Mouse (Mus musculus): ENCODE measurements around the gene 0610009B22Rik. TPM values are rescaled to one million over a fixed set of nuclear protein-coding genes. Genes with fewer than 3 reads are reported as not detected.
A peak's percentile ranks its signal among the peaks of the same experiment; 100 is the strongest.

The 0610009B22Rik gene
- total RNA-seq, 2 experiments from 2014 or later = 36.9 to 43.3 TPM

DNA sequence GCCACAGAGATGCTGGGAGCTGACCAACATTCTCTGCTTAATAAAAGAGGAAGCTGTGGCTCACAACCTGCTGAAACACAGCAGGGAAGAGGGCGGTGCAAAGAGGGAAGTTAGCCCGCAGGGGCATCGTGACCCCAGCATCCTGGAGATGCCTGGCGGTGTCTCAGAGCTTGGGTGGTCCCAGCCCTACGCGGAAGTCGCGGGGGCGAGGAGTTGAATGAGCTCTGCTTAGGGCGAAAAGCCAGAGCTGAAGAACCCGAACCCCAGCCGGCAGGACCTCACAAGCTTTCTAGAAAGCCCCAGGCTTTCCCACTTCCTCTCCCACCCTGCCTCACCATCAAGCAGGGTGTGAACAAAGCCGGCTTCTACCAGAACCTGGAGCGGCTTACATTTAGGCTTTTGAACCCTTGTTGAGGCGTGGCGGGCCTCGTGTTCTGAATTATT lies 50.7 kb downstream of the 0610009B22Rik start:
- DNase-seq (ENCODE audit: low spot score in 2 of 2) = no peak

DNA sequence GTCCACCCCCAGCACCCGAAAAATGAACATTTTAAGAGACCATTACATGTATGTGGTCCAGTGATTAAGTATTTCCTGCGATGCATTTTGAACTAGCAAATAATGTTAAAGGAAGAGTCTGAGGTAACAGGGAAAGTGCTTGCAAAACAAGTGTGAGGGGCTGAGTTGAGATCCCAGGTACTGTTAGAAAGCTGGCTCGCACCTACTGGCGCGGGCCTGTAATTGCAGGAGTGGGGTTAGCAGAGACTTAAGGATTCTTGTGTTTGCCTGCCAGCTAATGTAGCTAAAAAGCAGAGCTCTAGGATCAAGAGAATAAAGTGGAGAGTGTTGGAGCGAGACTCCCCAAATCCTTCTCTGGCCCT lies 52.4 kb downstream of the 0610009B22Rik start:
- DNase-seq (ENCODE audit: low spot score in 2 of 2) = no peak

DNA sequence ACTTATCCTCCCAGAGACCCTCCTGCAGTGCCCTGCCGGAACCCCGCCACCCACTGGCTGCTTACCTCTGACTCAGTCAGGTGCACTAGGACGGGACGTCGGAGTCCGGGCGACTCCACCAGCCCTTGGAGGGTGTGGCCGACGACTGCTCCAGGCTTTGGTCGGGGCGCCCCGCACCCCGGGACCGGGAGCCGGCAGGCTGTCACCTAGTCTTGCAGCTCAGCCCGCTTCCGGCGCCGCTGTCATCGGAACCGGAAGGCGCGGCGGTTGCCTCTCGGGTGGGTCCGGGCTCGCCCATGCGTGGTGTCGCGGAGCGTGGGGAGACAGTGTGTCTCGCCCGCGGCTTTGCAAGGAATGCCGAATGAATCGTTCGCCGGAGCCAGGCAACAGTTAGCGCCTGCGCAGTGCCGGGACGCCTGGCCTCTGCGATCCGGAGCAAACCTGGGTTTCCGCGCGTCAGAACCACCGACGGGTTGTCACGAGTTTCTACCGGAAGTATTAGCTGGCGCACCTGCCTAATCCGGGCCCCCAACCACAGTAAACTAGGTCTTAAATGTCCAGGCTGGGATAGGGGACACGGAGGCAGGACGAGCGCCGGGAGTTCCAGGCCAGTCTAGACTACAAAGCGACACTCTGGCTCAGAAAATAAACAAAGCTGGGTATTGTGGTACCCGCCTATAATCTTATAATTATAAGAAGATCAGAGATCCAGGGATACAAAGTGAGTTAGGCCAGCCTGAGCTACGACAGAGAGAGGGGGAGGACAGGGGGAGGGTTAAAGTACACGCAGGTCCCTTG lies 53.0 kb downstream of the 0610009B22Rik start, which contains the start of gene Rmnd5b:
Rmnd5b (minus strand) TSS at position 372 of the 798 bp plus-strand sequence.
- DNase-seq (ENCODE audit: low spot score in 2 of 2) = peak; percentile 96

Other genes with a start within 250 kb of the 0610009B22Rik start
- gene Phykpl, start 104.1 kb downstream of the 0610009B22Rik start, total RNA-seq (2021) = 1 to 10 TPM; 5.4 to 6.5 TPM
- 100 to 1,000 TPM; 149 to 157 TPM for gene Hnrnpab, start 82.0 kb downstream of the 0610009B22Rik start, total RNA-seq (2021)
- 10 to 100 TPM; 41.5 to 46.1 TPM for gene Nhp2, start 69.1 kb downstream of the 0610009B22Rik start, total RNA-seq (2021)
- 10 to 100 TPM; 54.3 to 63.1 TPM for gene Rmnd5b, start 53.0 kb downstream of the 0610009B22Rik start, total RNA-seq (2021)
- 10 to 100 TPM; 14.5 to 18.4 TPM for gene N4bp3, start 38.0 kb downstream of the 0610009B22Rik start, total RNA-seq (2021)
- gene D930048N14Rik, start 37.9 kb downstream of the 0610009B22Rik start, total RNA-seq (2021) = 1 to 10 TPM; 1.4 to 1.9 TPM
- 10 to 100 TPM; 17.8 to 19.4 TPM for gene Sec24a, start 74.8 kb upstream of the 0610009B22Rik start, total RNA-seq (2021)
- 10 to 100 TPM; 64.5 to 65.9 TPM for gene Sar1b, start 74.8 kb upstream of the 0610009B22Rik start, total RNA-seq (2021)
- gene Jade2, start 168.8 kb upstream of the 0610009B22Rik start, total RNA-seq (2021) = 10 to 100 TPM; 54.5 to 60.0 TPM

Data from layer of hippocampus, adult 18-20 months (tissue).